Mouse (Mus musculus) right cerebral cortex, postnatal 25 days (tissue): ENCODE measurements at regions not wholly inside any gene's neighbourhood (a gene's known extent, or its start where the extent isn't known, plus 50 kb on each side); places are given as distances from the start of the nearest gene placed in this dataset.

Experiments
- DNase-seq: peaks from one replicate; pipeline ENCODE4 v3.0.0; 2022

- no peak for DNase-seq
Observed at GRCm38 (mm10) chr11:56285575-56286260, 244.9 kb upstream of the Nmur2 start.

- DNase-seq, result no peak
Observed at GRCm38 (mm10) chr11:56281201-56281600, 240.4 kb upstream of the Nmur2 start.

DNA sequence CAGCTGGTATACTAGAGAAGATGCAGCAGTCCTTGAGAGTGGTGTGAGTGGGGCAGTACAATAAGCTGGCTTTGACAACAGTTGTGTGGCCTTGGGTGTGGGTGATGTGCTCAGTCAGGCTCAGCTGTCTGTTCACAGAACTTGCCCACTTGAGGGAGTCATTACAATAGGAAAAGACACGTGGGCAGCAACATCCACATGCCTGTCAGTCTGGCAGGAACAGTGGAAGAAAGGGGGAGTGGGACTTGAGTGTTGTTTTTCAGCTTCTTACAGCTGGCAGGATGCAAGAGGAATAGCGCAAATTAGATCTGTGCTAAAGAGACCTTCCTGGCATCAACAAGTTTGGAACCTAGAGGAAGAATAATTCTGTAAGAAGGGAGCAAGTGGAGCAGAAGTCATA, 239.4 kb upstream of the Nmur2 start:
- no peak for DNase-seq

GRCm38 (mm10) chr11:56269915-56270493, 229.2 kb upstream of the Nmur2 start:
- DNase-seq, result no peak

DNA sequence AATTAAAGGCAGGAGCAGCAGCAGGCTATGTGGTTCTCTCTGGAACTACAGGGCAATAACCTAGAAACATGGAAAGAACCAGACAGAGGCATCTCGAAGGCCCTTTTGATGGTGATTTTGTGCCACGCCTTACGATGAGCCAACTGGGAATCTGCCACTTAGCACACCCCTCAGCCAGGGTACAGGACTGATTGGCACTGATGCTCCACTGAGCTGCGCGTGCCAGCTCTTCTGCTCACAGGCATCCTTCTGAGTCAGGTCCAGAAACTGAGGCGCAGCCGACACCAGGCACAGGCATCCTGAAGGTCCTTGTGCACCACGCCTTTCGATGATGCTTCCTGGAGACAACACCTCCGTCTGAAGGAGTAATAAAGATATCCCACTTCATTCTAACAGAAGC, 221.9 kb upstream of the Nmur2 start:
- DNase-seq, result no peak

DNA sequence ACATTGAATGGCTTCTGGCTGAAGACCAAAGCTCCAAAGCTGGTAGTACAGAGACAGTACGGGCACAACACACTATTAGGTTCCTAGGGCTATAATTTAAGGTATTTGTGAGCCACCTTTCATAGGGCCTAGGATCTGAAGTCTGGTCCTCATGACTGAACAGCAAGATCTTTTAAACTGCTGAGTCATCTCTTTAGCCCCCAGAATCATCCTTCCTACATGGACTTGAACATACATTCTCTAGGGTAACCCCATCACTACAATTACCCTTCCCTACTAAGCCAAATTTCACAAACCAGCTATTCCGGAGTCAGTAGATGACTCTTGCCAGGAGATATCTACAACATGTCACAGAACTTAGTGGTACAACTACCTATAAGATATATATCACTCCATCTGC, 215.5 kb upstream of the Nmur2 start:
- DNase-seq, result no peak

DNA sequence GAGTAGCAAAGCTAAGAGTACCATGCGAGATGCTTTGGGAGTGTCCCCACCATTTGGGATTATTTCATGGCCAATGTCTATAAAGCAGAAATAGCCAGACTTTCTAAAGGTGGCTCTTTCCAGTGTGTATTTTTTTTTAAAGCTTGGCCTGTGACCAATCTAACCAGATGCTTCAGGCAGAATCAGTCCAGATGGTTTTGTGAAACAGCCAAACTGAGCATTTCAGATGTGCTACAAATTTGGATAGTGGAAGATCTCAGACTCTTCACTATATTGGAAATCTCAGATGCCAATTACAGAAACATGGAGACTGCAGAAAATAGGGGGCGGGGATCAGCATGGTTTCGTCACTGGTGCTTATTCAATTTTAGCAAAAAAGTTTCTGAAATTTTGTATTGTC, 213.6 kb upstream of the Nmur2 start:
- DNase-seq, result no peak

- no peak for DNase-seq
Observed at GRCm38 (mm10) chr11:56247333-56247823, 206.6 kb upstream of the Nmur2 start.

- DNase-seq, result peak; percentile 66
Observed at GRCm38 (mm10) chr11:56246549-56247332, 205.9 kb upstream of the Nmur2 start.

- no peak for DNase-seq
Observed at GRCm38 (mm10) chr11:56244951-56245350, 204.1 kb upstream of the Nmur2 start.

DNA sequence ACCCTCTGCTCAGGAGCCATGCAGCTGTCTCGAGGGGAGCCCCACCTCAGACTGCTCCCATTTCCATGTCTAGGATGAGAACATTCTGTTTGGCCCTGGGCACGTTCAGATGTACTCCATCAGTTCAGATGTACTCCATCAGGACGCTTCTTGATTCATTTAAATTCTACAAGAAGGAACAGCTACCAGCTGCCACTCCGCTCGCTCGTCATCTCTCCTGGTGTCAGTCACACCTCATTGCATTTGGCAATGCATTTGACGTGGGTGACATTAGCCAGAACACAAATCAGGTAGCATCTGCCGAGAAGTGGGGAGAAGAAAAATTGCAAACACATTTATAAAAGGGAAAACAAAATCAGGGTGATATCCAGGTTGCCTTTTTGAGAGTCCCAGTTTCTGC, 202.6 kb upstream of the Nmur2 start:
- DNase-seq, result peak; percentile 15

DNA sequence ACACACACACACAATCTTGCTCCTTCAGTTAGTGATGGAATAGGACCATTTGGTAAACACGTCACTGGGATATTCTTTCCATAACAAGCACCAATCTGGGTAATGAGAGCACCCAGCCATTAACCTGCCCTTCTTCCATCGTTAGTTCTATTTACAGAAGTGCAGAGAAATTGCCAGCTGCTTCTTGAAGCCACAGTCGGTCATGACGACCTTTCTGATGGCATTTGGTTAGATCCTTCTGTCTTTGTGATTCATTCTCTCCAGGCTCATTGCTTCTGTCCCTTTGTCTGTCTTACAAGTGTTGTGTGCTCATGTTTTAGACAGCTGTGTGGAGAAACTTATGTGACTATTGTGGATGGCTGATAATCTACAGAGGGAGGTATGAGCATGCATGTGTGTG, 197.9 kb upstream of the Nmur2 start:
- no peak for DNase-seq

GRCm38 (mm10) chr11:56224999-56225398, 184.2 kb upstream of the Nmur2 start:
- DNase-seq, result no peak

- DNase-seq, result no peak
Observed at GRCm38 (mm10) chr11:56215706-56216105, 174.9 kb upstream of the Nmur2 start.

- DNase-seq, result no peak
Observed at GRCm38 (mm10) chr11:56201844-56202243, 161.0 kb upstream of the Nmur2 start.

DNA sequence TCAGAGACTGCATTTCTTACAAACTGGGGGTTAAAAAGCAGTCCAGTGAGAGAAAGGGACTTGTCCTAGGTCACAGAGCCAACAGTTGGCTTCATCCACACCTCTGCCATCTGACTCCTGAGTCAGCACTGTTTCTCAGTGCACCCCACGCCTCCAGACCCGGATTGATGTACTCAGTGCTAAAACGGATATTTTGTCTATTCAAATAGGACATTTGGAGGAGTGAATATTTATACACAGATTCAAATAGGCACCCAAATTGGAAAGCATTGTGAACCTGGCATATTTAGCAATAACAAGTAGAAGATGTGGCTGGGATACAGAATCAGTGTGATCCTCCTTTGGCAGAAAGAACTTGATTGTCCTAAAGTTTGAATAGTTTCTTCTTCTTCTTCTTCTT, 154.5 kb upstream of the Nmur2 start:
- DNase-seq, result no peak

DNA sequence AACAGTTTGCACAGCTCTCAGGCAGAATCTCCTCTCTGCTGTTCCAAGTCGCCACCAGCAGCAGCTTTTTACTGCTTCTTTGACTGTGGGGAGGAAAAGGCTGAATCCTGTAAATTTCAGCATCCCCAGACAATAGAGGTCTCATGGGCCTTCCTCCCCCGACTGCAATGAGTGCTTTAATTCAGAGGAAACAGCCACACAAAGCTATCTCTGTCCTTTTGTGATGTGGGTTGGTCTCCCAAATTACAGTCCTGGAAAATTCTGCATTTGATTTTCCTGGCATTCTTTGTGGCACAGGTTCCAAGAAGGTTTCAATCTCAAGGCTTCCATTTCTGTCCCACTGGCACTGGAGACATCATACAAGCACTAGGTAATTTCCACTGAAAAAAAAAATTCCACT, 152.6 kb upstream of the Nmur2 start:
- no peak for DNase-seq

- no peak for DNase-seq
Observed at GRCm38 (mm10) chr11:56173895-56174294, 133.1 kb upstream of the Nmur2 start.

DNA sequence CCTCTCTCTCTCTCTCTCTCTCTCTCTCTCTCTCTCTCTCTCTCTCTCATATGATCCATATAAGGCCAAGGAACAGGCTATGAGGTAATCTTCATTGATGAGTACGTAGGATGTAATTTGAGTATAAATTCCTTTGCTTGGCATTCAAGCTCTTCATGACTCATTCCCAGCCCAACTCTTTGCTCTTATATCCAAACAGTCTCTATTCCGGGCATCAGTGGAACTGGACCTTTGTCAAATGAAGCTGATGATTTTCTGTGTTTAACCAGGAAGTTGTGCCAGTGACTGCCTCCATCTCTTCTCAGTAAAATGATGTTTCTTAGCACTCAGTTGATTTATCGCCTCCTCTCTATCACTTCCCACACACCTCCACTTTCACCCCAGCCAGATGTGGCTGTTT, 132.4 kb upstream of the Nmur2 start:
- DNase-seq, result no peak

GRCm38 (mm10) chr11:56169576-56169975, 128.8 kb upstream of the Nmur2 start:
- DNase-seq, result peak; percentile 52

DNA sequence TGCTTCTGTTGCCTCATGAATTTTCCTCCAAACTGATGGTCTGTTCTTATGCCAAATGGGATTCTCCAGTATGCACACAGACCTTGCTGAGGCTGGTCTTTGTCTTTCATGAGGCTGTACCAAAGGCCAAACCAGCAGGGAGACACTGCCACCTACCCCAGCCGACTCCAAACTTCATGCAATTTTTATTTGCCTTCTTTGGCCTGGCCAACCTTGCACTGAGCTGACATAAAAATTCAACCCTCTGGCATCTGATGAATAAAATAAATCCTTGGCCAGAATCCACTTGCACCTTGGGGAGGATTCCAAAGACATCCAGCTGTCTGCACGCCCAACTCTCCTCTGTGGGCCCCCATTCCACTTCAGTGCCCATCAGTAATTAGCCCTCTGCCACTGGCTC, 126.0 kb upstream of the Nmur2 start:
- DNase-seq, result no peak

DNA sequence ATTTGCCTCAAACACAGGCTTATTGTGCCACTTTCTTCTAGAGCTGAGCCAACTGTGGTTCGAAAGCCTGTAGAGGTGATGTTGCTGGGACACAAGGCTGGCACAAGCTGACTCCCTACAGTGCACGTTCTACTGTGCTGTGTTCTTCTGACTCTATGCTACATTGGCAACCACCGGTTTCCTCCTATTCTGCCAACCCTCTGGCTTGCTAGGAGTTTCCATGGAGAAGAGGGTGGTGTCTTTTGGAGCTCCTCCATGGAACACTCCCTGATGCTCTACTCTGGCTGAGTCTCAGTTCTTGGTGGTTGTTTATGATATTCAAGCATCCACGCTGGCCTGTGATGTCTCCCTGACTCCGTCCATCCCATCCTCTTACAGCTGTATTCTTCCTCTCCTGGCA, 124.9 kb upstream of the Nmur2 start:
- DNase-seq, result peak; percentile 28

GRCm38 (mm10) chr11:56160286-56160685, 119.5 kb upstream of the Nmur2 start:
- no peak for DNase-seq
